Mouse (Mus musculus): ENCODE measurements at regions not wholly inside any gene's neighbourhood (a gene's known extent, or its start where the extent isn't known, plus 50 kb on each side); places are given as distances from the start of the nearest gene placed in this dataset.

DNA sequence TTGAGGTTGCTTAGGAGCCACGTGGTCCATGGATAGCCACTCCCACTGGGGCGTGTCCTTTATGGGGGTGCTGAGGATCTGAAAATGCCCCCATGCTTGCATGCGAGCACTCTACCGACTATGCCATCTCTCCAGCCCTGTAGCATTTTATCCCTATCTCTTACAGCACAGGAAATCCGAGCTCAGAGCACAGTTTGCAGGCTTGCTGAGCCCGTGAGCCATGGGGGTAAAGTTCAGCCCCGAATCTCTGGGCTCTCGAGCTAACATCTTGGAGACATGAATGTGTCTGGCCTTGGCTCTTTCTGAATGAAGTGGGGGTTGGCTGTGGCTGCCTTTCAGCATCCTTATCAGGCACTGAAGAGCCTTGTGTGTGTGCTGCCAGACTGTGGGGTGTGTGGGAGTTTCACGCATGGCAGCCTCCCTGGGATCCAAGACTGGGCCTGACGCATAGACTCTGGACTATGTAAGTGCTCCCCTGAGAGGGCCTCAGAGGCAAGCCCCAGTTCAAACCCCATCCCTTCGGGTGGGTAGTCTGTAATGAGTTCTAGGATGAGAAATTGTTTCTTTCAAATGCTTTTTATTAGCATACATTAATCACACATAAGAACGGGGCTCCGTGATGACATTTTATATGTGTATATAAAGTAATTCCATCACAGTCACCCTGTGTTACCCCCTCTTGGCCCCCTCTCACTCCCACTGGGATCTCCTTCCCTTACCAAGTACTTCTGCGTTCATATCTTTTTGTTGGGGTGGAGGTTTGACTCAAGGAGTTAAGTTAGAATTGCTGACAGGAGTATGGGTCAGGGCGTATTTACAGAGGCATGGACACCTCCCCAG, 80.1 kb upstream of the S1pr3 start:
- peak; percentile 27 to 52 for DNase-seq (ENCODE audit: extremely low spot score in 1 of 2, low spot score in 2 of 2)
- intact Hi-C loops (cut with DNase I) = no loop called here

GRCm38 (mm10) chr13:51328971-51329346, 79.5 kb upstream of the S1pr3 start:
- intact Hi-C loops (cut with DNase I) = no loop called here
- DNase-seq (ENCODE audit: extremely low spot score in 1 of 2, low spot score in 2 of 2) = no peak

GRCm38 (mm10) chr13:51329717-51330116, 78.7 kb upstream of the S1pr3 start:
- intact Hi-C loops (cut with DNase I) = no loop called here
- no peak for DNase-seq (ENCODE audit: extremely low spot score in 1 of 2, low spot score in 2 of 2)

DNA sequence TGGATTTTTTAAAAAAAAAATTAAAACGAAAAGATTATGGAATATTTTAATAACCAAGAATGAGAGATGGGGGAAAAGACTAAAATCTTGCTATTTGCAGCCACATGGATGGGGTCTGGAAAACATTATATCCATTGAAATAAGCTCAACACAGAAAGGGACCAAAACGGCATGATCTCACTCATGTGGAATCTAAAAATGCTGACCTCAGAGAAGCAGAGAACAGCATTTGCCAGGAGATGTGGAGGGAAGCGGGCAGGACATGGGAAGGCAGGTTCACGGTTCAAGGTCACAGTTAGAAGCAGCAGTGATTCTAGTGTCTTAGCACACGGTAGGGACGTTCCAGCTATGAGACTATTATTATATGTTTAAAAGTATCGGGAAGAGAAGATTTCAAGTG, 76.2 kb upstream of the S1pr3 start:
- intact Hi-C loops (cut with DNase I) = no loop called here
- no peak for DNase-seq (ENCODE audit: extremely low spot score in 1 of 2, low spot score in 2 of 2)

DNA sequence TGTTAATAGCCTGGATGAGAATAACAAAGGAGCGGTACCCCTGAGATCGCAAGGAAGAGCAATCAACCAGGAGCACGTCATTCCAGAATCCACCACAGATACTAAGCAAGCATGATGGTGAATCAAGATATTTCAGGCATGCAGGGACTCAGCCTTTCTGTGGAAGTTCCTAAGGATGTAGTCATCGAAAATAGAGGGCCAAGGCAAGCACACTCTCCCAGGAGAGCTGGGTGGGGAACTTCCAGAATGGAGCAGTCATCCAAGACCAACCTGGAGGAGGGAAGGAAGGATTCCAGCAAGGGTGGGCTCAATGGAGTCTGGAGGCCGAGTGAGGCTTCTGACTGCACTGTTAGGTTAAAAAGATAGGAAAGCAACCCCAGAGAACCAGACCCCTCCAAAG, 75.0 kb upstream of the S1pr3 start:
- intact Hi-C loops (cut with DNase I) = no loop called here
- no peak for DNase-seq (ENCODE audit: extremely low spot score in 1 of 2, low spot score in 2 of 2)

- no peak for DNase-seq (ENCODE audit: extremely low spot score in 1 of 2, low spot score in 2 of 2)
- intact Hi-C loops (cut with DNase I) = no loop called here
Observed at GRCm38 (mm10) chr13:51336726-51337125, 71.7 kb upstream of the S1pr3 start.

GRCm38 (mm10) chr13:51337931-51338330, 70.5 kb upstream of the S1pr3 start:
- intact Hi-C loops (cut with DNase I) = no loop called here
- DNase-seq (ENCODE audit: extremely low spot score in 1 of 2, low spot score in 2 of 2) = no peak

DNA sequence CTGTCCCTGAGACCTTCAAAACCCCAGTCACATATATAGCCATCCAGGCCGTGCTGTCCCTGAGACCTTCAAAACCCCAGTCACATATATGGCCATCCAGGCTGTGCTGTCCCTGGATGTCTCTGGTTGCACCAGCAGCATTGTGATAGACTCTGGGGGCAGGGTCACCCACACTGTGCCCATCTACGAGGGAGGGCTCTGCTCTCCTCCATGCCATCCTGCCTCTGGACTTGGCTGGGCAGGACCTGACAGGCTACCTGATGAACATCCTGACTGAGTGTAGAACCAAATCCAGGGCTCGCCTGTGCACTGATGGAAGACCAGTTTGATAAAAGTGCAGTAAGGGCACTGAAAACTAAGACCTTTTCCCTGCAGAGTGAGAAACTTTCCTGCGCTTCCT, 63.1 kb upstream of the S1pr3 start:
- no peak for DNase-seq (ENCODE audit: extremely low spot score in 1 of 2, low spot score in 2 of 2)
- intact Hi-C loops (cut with DNase I) = no loop called here

DNA sequence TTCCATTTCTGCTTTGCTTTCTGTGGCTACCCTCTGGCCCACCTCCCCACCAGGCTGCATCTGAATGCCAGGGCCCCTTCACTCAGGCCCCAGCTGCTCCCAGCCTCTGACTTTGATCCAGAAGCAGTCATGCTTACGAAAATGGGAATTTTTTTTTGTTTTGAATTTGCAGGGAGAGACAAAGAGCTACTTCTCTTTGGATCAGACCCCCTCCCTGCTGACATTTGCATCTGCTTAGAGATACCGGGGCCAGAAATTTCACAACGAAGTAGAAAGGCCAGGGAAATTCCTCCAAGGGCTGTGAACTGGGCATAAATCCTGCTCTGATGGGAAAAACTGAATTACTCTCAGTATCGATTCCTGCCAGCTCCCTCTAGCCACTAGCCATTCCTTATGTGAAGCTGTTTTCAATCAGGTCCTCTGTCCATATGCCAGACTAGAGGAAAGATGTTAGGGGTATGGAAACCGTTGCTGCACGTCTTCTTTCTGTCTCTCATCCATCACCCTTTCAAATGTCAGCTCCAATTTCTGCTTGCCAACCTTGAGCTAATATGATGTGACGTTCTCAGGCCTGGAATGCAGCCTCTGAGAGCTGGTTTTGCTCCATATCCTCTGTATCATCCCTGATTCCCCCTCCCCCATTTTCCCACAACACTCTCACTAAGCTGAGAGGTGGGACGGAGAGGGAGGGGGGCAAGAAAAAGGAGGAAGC, 62.4 kb upstream of the S1pr3 start:
- DNase-seq (ENCODE audit: extremely low spot score in 1 of 2, low spot score in 2 of 2) = no peak
- intact Hi-C loops (cut with DNase I) = no loop called here

DNA sequence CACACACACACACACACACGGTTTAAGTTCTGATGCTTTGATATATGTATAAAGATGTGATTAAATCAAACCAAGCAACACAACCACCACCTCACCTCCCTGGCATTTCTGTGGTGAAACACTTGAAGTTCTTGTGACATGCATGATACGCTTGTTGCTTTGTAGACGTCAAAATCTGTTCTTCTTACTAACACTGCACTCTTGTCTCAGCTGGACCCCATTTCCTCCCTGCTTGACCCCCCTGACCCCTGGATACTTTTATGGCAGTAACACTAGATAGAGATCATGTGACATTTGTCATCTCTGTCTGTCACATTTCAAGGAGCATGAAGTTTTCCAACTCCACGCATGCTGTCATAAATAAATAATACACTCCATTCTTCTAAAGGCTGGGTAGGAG, 59.7 kb upstream of the S1pr3 start:
- no peak for DNase-seq (ENCODE audit: extremely low spot score in 1 of 2, low spot score in 2 of 2)
- intact Hi-C loops (cut with DNase I) = no loop called here

DNA sequence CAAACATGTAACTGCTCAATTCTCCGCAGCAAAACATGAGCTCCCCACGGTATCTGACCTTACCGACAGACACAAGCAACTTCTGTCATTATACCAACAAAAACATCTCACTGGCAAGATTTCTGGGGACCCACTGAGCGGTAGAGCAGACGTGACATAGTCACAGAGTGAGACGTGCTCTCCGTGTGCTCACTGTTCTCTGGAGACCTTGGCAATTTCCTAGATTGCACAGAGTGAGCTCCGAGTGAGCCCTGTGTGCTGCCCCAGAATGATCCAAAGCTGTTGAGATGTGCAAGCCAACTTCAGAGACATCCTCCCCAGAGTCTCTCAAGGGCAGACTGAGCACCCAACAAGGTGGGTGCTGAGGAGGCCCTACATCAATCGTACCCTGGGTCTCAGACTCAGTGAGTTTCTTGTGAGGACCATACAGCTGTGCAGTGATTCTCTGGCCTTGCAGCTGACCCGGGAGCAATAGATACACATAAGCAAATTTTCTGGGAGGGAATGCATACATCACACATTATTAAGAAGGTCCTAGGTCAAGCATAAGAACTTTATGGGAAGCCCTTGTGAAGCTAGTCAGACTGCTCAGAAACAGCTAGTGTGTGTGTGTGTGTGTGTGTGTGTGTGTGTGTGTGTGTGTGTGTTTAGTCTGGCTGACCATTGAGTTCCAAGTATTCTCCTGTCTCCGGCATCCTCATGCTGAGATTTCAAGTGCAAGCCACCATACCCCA, 58.5 kb upstream of the S1pr3 start:
- no peak for DNase-seq (ENCODE audit: extremely low spot score in 1 of 2, low spot score in 2 of 2)
- intact Hi-C loops (cut with DNase I) = no loop called here

- DNase-seq (ENCODE audit: extremely low spot score in 1 of 2, low spot score in 2 of 2) = no peak
- intact Hi-C loops (cut with DNase I) = no loop called here
Observed at GRCm38 (mm10) chr13:51352874-51353273, 55.6 kb upstream of the S1pr3 start.

- DNase-seq (ENCODE audit: extremely low spot score in 1 of 2, low spot score in 2 of 2) = no peak
- intact Hi-C loops (cut with DNase I) = no loop called here
Observed at GRCm38 (mm10) chr13:51355507-51355906, 52.9 kb upstream of the S1pr3 start.

Measured in left cerebral cortex, postnatal 10 days (tissue).